Mouse (Mus musculus) liver, adult 2 months (tissue): Measurements from ENCODE around the gene Hgd.

ENCODE experiments used
- CTCF ChIP-seq: fragments of 200-500 bp; IDR thresholded peaks from 2 replicates; pipeline ENCODE4 v1.5.1; 2011; ENCODE audit warnings: low read depth, low read length, control low read depth
- POLR2A ChIP-seq: fragments of 200-500 bp; IDR thresholded peaks from 2 replicates; pipeline ENCODE4 v1.6.1; 2011; ENCODE audit warnings: low read length, control low read depth; ENCODE audit not compliant: insufficient read depth; ENCODE audit errors: extremely low read depth

DNA sequence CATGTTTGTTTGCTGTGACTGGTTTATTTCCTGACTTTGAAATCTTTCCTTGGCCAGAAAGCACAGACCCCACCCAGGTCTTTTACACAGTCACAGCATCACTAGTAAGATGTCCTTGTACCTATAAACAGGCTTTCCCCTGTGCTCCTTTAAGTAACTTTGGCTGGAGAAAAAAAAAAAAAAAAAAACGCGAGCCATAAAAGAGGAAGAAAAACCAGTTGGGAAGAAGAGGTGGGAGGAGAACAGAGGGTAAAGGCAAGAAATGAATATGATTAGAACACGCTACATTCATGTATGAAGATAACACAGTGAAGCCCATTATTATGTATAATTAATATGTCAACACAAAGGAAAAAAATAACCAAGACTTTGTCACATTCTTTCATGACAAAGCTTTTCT is 4.6 kb upstream of the Hgd start:
- TF ChIP-seq CTCF (no peak), POLR2A (no peak)
